Mouse (Mus musculus): ENCODE data around the gene Tmem107. TPM values are rescaled to one million over a fixed set of nuclear protein-coding genes. Genes with fewer than 3 reads are reported as not detected.

Tmem107 gene
- total and polyA plus RNA-seq, 3 experiments = 17.2 to 70.8 (median 38.2) TPM

- TF ChIP-seq GATA2 (IDR thresholded peaks at IDR 0.05; ENCODE audit: borderline replicate concordance, low read depth, low read length) = no peak
- no peak for TF ChIP-seq POLR2AphosphoS5 (IDR thresholded peaks at IDR 0.05; ENCODE audit: insufficient replicate concordance, low read depth, low read length)
- no peak for TF ChIP-seq GATA1 (IDR thresholded peaks at IDR 0.05; ENCODE audit: borderline replicate concordance, low read length)
- no peak for TF ChIP-seq TAL1 (conservative IDR thresholded peaks at IDR 0.05; ENCODE audit: low read depth, low read length)
- no peak for TF ChIP-seq CTCF (IDR thresholded peaks at IDR 0.05; ENCODE audit: low read depth, low read length)
- ATAC-seq (ENCODE audit: extremely low read depth, insufficient number of reproducible peaks, low FRiP score, poor library complexity, severe bottlenecking) = no peak
- Histone ChIP-seq H3K36me3 (replicated peaks) (no peaks in the 10 kb centered on the region), H3K27me3 (ENCODE audit: insufficient read depth, low read length) (peaks cover 17% of the 10 kb centered on the region), H3K4me1 (ENCODE audit: insufficient read depth, low read depth, low read length) (peaks cover 28% of the 10 kb centered on the region), H3K4me3 (ENCODE audit: low read depth, low read length) (no peak overlapping the region), H3K9me3 (replicated peaks) (no peaks in the 10 kb centered on the region)
- DNase-seq (ENCODE audit: low spot score) = no peak
Observed at GRCm38 (mm10) chr11:69080855-69081222, 10.2 kb downstream of the Tmem107 start.

GRCm38 (mm10) chr11:69081613-69082012 lies 11.0 kb downstream of the Tmem107 start:
- Histone ChIP-seq H3K4me1 (ENCODE audit: insufficient read depth, low read depth, low read length) (peaks cover 28% of the 10 kb centered on the region), H3K27me3 (ENCODE audit: insufficient read depth, low read length) (peaks cover 17% of the 10 kb centered on the region), H3K36me3 (replicated peaks) (no peaks in the 10 kb centered on the region), H3K4me3 (ENCODE audit: low read depth, low read length) (no peak overlapping the region), H3K9me3 (replicated peaks) (no peaks in the 10 kb centered on the region)
- DNase-seq (ENCODE audit: low spot score) (no peak), ATAC-seq (ENCODE audit: extremely low read depth, insufficient number of reproducible peaks, low FRiP score, poor library complexity, severe bottlenecking) (no peak)
- TF ChIP-seq GATA2 (IDR thresholded peaks at IDR 0.05; ENCODE audit: borderline replicate concordance, low read depth, low read length) (no peak), POLR2AphosphoS5 (IDR thresholded peaks at IDR 0.05; ENCODE audit: insufficient replicate concordance, low read depth, low read length) (no peak), CTCF (IDR thresholded peaks at IDR 0.05; ENCODE audit: low read depth, low read length) (no peak), TAL1 (conservative IDR thresholded peaks at IDR 0.05; ENCODE audit: low read depth, low read length) (no peak), GATA1 (IDR thresholded peaks at IDR 0.05; ENCODE audit: borderline replicate concordance, low read length) (no peak)

- ATAC-seq (ENCODE audit: extremely low read depth, insufficient number of reproducible peaks, low FRiP score, poor library complexity, severe bottlenecking) = no peak
- no peak for TF ChIP-seq GATA1 (IDR thresholded peaks at IDR 0.05; ENCODE audit: borderline replicate concordance, low read length)
- TF ChIP-seq POLR2AphosphoS5 (IDR thresholded peaks at IDR 0.05; ENCODE audit: insufficient replicate concordance, low read depth, low read length) = no peak
- no peak for TF ChIP-seq GATA2 (IDR thresholded peaks at IDR 0.05; ENCODE audit: borderline replicate concordance, low read depth, low read length)
- TF ChIP-seq CTCF (IDR thresholded peaks at IDR 0.05; ENCODE audit: low read depth, low read length) = no peak
- TF ChIP-seq TAL1 (conservative IDR thresholded peaks at IDR 0.05; ENCODE audit: low read depth, low read length) = no peak
Observed at GRCm38 (mm10) chr11:69085608-69086007, 15.0 kb downstream of the Tmem107 start.

GRCm38 (mm10) chr11:69086390-69086789 lies 15.8 kb downstream of the Tmem107 start:
- no peak for ATAC-seq (ENCODE audit: extremely low read depth, insufficient number of reproducible peaks, low FRiP score, poor library complexity, severe bottlenecking)
- no peaks in the 10 kb centered on the region for H3K9me3 ChIP-seq (replicated peaks)
- H3K27me3 ChIP-seq (ENCODE audit: insufficient read depth, low read length) = peaks cover 11% of the 10 kb centered on the region
- H3K4me3 ChIP-seq (ENCODE audit: low read depth, low read length) = no peak overlapping the region
- no peak for TF ChIP-seq POLR2AphosphoS5 (IDR thresholded peaks at IDR 0.05; ENCODE audit: insufficient replicate concordance, low read depth, low read length)
- TF ChIP-seq GATA1 (IDR thresholded peaks at IDR 0.05; ENCODE audit: borderline replicate concordance, low read length) = no peak
- no peak for TF ChIP-seq GATA2 (IDR thresholded peaks at IDR 0.05; ENCODE audit: borderline replicate concordance, low read depth, low read length)
- TF ChIP-seq CTCF (IDR thresholded peaks at IDR 0.05; ENCODE audit: low read depth, low read length) = no peak
- no peak for TF ChIP-seq TAL1 (conservative IDR thresholded peaks at IDR 0.05; ENCODE audit: low read depth, low read length)
- peaks cover 23% of the 10 kb centered on the region for H3K36me3 ChIP-seq (replicated peaks)
- no peak for DNase-seq (ENCODE audit: low spot score)
- peaks cover 46% of the 10 kb centered on the region for H3K4me1 ChIP-seq (ENCODE audit: insufficient read depth, low read depth, low read length)

More at GRCm38 (mm10) chr11:69085608-69086007, 15.0 kb downstream of the Tmem107 start:
- Histone ChIP-seq H3K9me3 (replicated peaks) (no peaks in the 10 kb centered on the region), H3K27me3 (ENCODE audit: insufficient read depth, low read length) (peaks cover 13% of the 10 kb centered on the region), H3K4me1 (ENCODE audit: insufficient read depth, low read depth, low read length) (peaks cover 41% of the 10 kb centered on the region), H3K36me3 (replicated peaks) (peaks cover 15% of the 10 kb centered on the region), H3K4me3 (ENCODE audit: low read depth, low read length) (no peak overlapping the region)
- DNase-seq (ENCODE audit: low spot score) = no peak

GRCm38 (mm10) chr11:69087082-69087481 lies 16.5 kb downstream of the Tmem107 start:
- Histone ChIP-seq H3K36me3 (replicated peaks) (peaks cover 30% of the 10 kb centered on the region), H3K4me1 (ENCODE audit: insufficient read depth, low read depth, low read length) (peaks cover 52% of the 10 kb centered on the region), H3K4me3 (ENCODE audit: low read depth, low read length) (no peak overlapping the region), H3K9me3 (replicated peaks) (no peaks in the 10 kb centered on the region), H3K27me3 (ENCODE audit: insufficient read depth, low read length) (peaks cover 6% of the 10 kb centered on the region; the same call in 1 of the 2 replicates)
- no peak for ATAC-seq (ENCODE audit: extremely low read depth, insufficient number of reproducible peaks, low FRiP score, poor library complexity, severe bottlenecking)
- no peak for DNase-seq (ENCODE audit: low spot score)
- TF ChIP-seq TAL1 (conservative IDR thresholded peaks at IDR 0.05; ENCODE audit: low read depth, low read length) (no peak), GATA2 (IDR thresholded peaks at IDR 0.05; ENCODE audit: borderline replicate concordance, low read depth, low read length) (no peak), GATA1 (IDR thresholded peaks at IDR 0.05; ENCODE audit: borderline replicate concordance, low read length) (no peak), CTCF (IDR thresholded peaks at IDR 0.05; ENCODE audit: low read depth, low read length) (no peak), POLR2AphosphoS5 (IDR thresholded peaks at IDR 0.05; ENCODE audit: insufficient replicate concordance, low read depth, low read length) (no peak)

- peaks cover 35% of the 10 kb centered on the region for H3K36me3 ChIP-seq (replicated peaks)
- TF ChIP-seq GATA1 (IDR thresholded peaks at IDR 0.05; ENCODE audit: borderline replicate concordance, low read length) (no peak), POLR2AphosphoS5 (IDR thresholded peaks at IDR 0.05; ENCODE audit: insufficient replicate concordance, low read depth, low read length) (no peak), CTCF (IDR thresholded peaks at IDR 0.05; ENCODE audit: low read depth, low read length) (no peak), TAL1 (conservative IDR thresholded peaks at IDR 0.05; ENCODE audit: low read depth, low read length) (no peak)
- H3K4me3 ChIP-seq (ENCODE audit: low read depth, low read length) = peak overlapping the region; percentile 95; the same call in 1 of the 2 replicates
- DNase-seq (ENCODE audit: low spot score) (no peak), ATAC-seq (ENCODE audit: extremely low read depth, insufficient number of reproducible peaks, low FRiP score, poor library complexity, severe bottlenecking) (no peak)
- H3K27me3 ChIP-seq (ENCODE audit: insufficient read depth, low read length) = peaks cover 6% of the 10 kb centered on the region; the same call in 1 of the 2 replicates
- H3K9me3 ChIP-seq (replicated peaks) = no peaks in the 10 kb centered on the region
- H3K4me1 ChIP-seq (ENCODE audit: insufficient read depth, low read depth, low read length) = peaks cover 55% of the 10 kb centered on the region
Observed at GRCm38 (mm10) chr11:69087597-69087996, 17.0 kb downstream of the Tmem107 start.
